Mouse (Mus musculus): ENCODE results near the gene Pik3c2b. TPM values are rescaled to one million over a fixed set of nuclear protein-coding genes. Genes with fewer than 3 reads are reported as not detected.

Pik3c2b gene
- polyA plus RNA-seq, 1 experiment from 2014 or later, result 6.5 TPM

DNA sequence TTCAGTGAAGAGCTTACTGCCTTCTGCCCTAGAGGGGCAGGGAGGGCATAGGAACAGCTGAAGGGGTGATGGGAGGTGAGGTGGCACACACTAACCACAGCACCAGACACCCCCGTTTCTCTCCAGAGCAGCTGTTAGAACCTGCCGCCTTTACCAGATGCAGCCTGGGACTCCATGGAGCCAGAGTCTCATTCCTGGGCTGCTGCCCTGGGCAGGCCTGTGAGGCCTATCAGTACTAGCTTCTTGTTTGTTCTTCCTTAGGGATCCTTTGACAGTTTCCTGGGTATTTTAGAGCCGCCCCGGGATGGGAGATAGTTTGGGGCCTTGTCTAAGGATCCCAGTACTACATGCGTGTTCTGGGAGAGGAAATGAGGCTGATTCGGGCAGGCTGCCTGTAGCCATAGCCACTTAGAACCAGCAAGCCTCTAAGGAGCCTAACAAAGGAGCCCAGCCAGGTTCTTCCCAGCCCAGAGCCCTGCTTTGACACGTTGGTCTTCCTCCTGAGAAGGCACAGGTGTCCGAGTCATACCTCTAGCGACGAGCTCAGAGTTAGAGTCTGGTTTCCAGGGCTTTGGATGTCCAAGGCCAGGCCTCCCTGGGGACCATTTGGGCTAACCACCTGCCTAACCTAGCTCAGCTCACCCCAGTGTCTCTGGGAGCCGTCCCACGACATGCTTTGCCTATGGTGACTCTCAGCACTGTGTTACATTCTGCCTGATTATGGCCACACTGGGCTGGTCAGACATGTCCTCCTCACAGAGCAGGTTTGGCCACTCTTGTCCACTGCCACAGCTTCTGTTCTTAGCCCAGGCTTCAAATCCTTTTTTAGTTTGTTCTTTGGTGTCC is 24.0 kb downstream of the Pik3c2b start:
- no peak overlapping the region for H3K9ac ChIP-seq (replicated peaks; ENCODE audit: low read length)

DNA sequence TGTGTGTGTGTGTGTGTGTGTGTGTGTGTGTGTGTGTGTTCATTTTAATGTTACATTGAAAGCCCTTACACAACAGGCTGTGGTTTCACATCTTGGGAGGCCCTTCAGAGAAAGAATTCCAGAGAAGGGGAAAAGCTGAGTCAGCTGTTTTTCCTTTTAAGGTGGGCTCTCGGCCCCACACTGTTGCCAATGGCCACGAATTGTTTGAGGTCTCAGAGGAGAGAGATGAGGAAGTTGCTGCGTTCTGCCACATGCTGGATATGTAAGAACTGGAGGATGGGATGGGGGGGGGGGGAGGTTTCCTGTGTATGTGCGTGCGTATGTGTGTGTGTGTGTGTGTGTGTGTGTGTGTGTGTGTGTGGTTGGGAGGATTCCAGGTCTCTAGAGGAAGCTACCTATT is 24.7 kb downstream of the Pik3c2b start:
- no peaks in the 10 kb centered on the region for H3K27me3 ChIP-seq (ENCODE audit: control insufficient read depth, insufficient read depth, low read length)
- no peak overlapping the region for H3K4me2 ChIP-seq (ENCODE audit: low read depth, low read length)
- H3K9ac ChIP-seq (replicated peaks; ENCODE audit: low read length), result no peak overlapping the region
- H3K9me3 ChIP-seq (replicated peaks; ENCODE audit: control insufficient read depth, low read length), result no peaks in the 10 kb centered on the region
- peak; percentile 67 for DNase-seq (ENCODE audit: low spot score)
- H3K27ac ChIP-seq (replicated peaks; ENCODE audit: low read depth, low read length), result no peak overlapping the region
- no peak overlapping the region for H3K4me3 ChIP-seq (ENCODE audit: low read depth, low read length)
- 55% methylated on average over 5 of the region's 5 CpGs for WGBS
- no peaks in the 10 kb centered on the region; the same call in 1 of the 2 replicates for H3K4me1 ChIP-seq (ENCODE audit: control insufficient read depth, insufficient read depth, low read length)
- ATAC-seq (replicated peaks; ENCODE audit: insufficient number of reproducible peaks, low FRiP score, low TSS enrichment, low read depth), result no peak
- no peaks in the 10 kb centered on the region for H3K36me3 ChIP-seq (replicated peaks; ENCODE audit: control insufficient read depth, insufficient read depth, low read depth, low read length)

More for the DNA sequence above, 24.0 kb downstream of the Pik3c2b start:
- no peaks in the 10 kb centered on the region for H3K27me3 ChIP-seq (ENCODE audit: control insufficient read depth, insufficient read depth, low read length)
- no peak for DNase-seq (ENCODE audit: low spot score)
- H3K9me3 ChIP-seq (replicated peaks; ENCODE audit: control insufficient read depth, low read length), result no peaks in the 10 kb centered on the region
- WGBS, result 80% methylated on average over 12 of the region's 12 CpGs
- H3K36me3 ChIP-seq (replicated peaks; ENCODE audit: control insufficient read depth, insufficient read depth, low read depth, low read length), result no peaks in the 10 kb centered on the region
- no peak overlapping the region for H3K4me2 ChIP-seq (ENCODE audit: low read depth, low read length)
- no peak for ATAC-seq (replicated peaks; ENCODE audit: insufficient number of reproducible peaks, low FRiP score, low TSS enrichment, low read depth)
- H3K27ac ChIP-seq (replicated peaks; ENCODE audit: low read depth, low read length), result no peak overlapping the region
- no peaks in the 10 kb centered on the region; the same call in 1 of the 2 replicates for H3K4me1 ChIP-seq (ENCODE audit: control insufficient read depth, insufficient read depth, low read length)
- H3K4me3 ChIP-seq (ENCODE audit: low read depth, low read length), result no peak overlapping the region

DNA sequence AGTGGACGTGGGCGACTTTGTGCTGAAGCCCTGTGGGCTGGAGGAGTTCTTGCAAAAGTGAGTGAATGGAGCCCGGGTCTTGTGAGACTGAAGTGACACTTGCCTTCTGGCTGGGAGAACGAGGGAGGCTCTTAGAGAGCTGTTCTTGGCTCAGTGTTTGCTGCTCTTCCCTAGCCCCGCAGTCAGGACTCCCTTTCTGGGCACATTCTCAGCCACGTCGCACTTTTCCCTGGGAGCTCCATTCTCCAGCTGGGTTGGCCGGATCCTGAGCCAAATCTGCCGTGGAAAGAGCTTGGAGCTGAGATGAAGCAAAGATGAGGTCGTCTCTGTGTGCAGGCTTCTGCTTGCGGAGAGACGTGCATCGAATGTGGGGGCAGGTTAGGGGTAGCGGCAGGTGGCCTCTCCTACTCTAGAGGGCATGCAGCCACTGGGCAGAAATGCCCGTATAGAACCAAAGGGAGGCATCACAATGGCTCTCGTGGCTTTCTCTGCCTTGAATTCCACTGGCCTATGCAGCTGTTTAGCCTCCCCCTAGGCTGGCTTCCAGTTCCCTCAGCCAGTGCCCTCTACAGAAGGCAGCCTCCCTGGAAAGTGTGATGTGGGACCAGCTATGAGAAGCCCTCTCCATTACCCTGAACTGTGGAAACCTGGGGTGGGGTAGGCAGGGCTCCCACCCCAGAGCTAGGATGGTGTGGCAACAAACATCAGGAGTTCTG is 26.4 kb downstream of the Pik3c2b start:
- Histone ChIP-seq H3K4me2 (ENCODE audit: low read depth, low read length) (no peak overlapping the region), H3K27me3 (ENCODE audit: control insufficient read depth, insufficient read depth, low read length) (no peaks in the 10 kb centered on the region), H3K27ac (replicated peaks; ENCODE audit: low read depth, low read length) (no peak overlapping the region), H3K9ac (replicated peaks; ENCODE audit: low read length) (no peak overlapping the region), H3K9me3 (replicated peaks; ENCODE audit: control insufficient read depth, low read length) (no peaks in the 10 kb centered on the region), H3K4me1 (ENCODE audit: control insufficient read depth, insufficient read depth, low read length) (no peaks in the 10 kb centered on the region; the same call in 1 of the 2 replicates), H3K36me3 (replicated peaks; ENCODE audit: control insufficient read depth, insufficient read depth, low read depth, low read length) (no peaks in the 10 kb centered on the region), H3K4me3 (ENCODE audit: low read depth, low read length) (no peak overlapping the region)
- DNase-seq (ENCODE audit: low spot score), result no peak
- ATAC-seq (replicated peaks; ENCODE audit: insufficient number of reproducible peaks, low FRiP score, low TSS enrichment, low read depth), result no peak
- WGBS, result 81% methylated on average over 16 of the region's 16 CpGs

DNA sequence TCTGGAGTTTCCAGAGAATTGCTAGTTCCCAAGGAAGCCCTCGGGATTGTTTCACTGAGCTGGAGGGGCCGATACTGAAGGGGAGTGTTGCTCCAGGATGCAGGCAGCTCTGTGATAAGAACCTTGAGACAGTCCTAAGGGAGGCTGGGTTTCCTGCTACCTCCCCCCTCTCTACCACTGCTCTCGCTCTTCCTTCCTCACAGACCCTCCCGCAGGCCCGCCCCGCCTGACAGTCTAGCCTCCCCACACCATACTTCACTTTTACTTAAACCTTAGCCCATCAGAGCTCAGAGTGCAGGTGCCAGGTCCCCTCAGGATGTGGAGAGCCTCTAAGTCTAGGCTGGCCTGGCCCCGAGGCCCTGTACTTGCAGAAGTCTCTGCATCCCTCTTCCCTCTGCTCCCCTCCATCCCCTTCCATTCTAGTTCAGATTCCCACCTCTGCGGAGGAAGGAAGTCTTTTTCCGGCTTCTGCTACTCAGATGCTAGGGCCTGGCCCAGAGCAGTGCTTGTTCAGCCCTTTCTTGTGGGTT is 27.9 kb downstream of the Pik3c2b start:
- Histone ChIP-seq H3K36me3 (replicated peaks; ENCODE audit: control insufficient read depth, insufficient read depth, low read depth, low read length) (no peaks in the 10 kb centered on the region), H3K9me3 (replicated peaks; ENCODE audit: control insufficient read depth, low read length) (no peaks in the 10 kb centered on the region), H3K27me3 (ENCODE audit: control insufficient read depth, insufficient read depth, low read length) (no peaks in the 10 kb centered on the region), H3K9ac (replicated peaks; ENCODE audit: low read length) (no peak overlapping the region), H3K4me2 (ENCODE audit: low read depth, low read length) (no peak overlapping the region), H3K4me3 (ENCODE audit: low read depth, low read length) (no peak overlapping the region), H3K27ac (replicated peaks; ENCODE audit: low read depth, low read length) (peak overlapping the region; percentile 35; the same call in 1 of the 2 replicates), H3K4me1 (ENCODE audit: control insufficient read depth, insufficient read depth, low read length) (no peaks in the 10 kb centered on the region; the same call in 1 of the 2 replicates)
- DNase-seq (ENCODE audit: low spot score) (no peak), ATAC-seq (replicated peaks; ENCODE audit: insufficient number of reproducible peaks, low FRiP score, low TSS enrichment, low read depth) (no peak)
- 37% methylated on average over 9 of the region's 9 CpGs for WGBS

DNA sequence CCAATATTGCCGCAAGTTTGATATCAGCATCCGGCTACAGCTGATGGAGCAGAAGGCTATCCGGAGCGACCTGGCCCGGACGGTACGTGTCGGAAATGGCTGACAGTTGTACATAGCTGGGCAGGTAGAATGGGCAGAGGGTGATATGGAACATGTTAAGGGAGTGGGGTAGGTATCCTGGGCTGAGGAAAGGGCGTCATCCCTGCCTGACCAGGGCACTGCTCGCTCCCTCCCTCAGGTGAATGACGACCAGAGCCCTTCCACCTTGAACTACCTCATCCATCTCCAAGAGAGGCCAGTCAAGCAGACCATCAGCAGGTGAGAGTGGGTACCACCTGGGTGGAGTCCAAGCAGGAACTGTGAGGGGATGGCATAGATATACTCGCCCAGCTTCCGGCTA is 29.1 kb downstream of the Pik3c2b start:
- DNase-seq (ENCODE audit: low spot score) (no peak), ATAC-seq (replicated peaks; ENCODE audit: insufficient number of reproducible peaks, low FRiP score, low TSS enrichment, low read depth) (no peak)
- Histone ChIP-seq H3K4me2 (ENCODE audit: low read depth, low read length) (no peak overlapping the region), H3K4me3 (ENCODE audit: low read depth, low read length) (no peak overlapping the region), H3K36me3 (replicated peaks; ENCODE audit: control insufficient read depth, insufficient read depth, low read depth, low read length) (no peaks in the 10 kb centered on the region), H3K4me1 (ENCODE audit: control insufficient read depth, insufficient read depth, low read length) (no peaks in the 10 kb centered on the region; the same call in 1 of the 2 replicates), H3K27me3 (ENCODE audit: control insufficient read depth, insufficient read depth, low read length) (no peaks in the 10 kb centered on the region), H3K27ac (replicated peaks; ENCODE audit: low read depth, low read length) (no peak overlapping the region), H3K9me3 (replicated peaks; ENCODE audit: control insufficient read depth, low read length) (no peaks in the 10 kb centered on the region), H3K9ac (replicated peaks; ENCODE audit: low read length) (no peak overlapping the region)
- WGBS, result 95% methylated on average over 13 of the region's 13 CpGs

DNA sequence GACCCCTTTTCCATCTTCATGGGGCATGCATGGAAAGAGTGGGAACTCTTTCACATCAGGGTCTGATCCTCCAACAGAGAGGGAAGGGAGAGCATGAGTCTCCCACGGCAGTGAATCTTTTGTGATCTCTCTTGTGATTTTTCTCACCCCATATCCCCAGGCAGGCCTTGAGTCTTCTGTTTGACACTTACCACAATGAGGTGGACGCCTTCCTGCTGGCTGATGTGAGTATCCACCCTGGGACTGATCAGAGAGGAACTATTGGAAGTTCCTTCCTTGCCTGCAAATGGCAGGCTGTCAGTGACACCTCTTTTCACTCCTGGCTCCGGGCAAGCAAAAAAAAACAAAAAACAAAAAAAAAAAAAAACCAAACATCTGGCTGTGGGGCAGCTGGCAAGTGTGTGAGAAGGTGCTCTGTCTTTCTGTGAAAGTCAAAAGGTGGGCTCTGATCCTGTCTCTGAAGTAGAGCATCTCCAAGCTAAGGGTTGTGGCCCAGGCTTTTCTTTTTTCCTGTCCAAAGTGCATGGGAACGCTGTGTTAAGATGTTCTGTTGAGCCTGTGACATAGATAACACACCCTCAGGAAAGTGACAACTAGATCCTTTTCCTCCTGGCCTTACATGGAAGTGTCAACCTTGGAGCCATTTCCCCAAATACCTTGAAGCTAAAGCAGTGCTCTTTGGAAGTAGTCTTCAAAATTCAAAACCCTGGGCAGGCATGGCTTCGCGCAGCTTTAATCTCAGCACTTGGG is 30.4 kb downstream of the Pik3c2b start:
- H3K9me3 ChIP-seq (replicated peaks; ENCODE audit: control insufficient read depth, low read length), result no peaks in the 10 kb centered on the region
- no peak for ATAC-seq (replicated peaks; ENCODE audit: insufficient number of reproducible peaks, low FRiP score, low TSS enrichment, low read depth)
- no peak overlapping the region for H3K9ac ChIP-seq (replicated peaks; ENCODE audit: low read length)
- H3K4me3 ChIP-seq (ENCODE audit: low read depth, low read length), result no peak overlapping the region
- H3K36me3 ChIP-seq (replicated peaks; ENCODE audit: control insufficient read depth, insufficient read depth, low read depth, low read length), result no peaks in the 10 kb centered on the region
- H3K4me1 ChIP-seq (ENCODE audit: control insufficient read depth, insufficient read depth, low read length), result no peaks in the 10 kb centered on the region; the same call in 1 of the 2 replicates
- no peaks in the 10 kb centered on the region for H3K27me3 ChIP-seq (ENCODE audit: control insufficient read depth, insufficient read depth, low read length)
- no peak overlapping the region for H3K4me2 ChIP-seq (ENCODE audit: low read depth, low read length)
- no peak for DNase-seq (ENCODE audit: low spot score)
- 85% methylated on average over 6 of the region's 6 CpGs for WGBS
- no peak overlapping the region for H3K27ac ChIP-seq (replicated peaks; ENCODE audit: low read depth, low read length)

DNA sequence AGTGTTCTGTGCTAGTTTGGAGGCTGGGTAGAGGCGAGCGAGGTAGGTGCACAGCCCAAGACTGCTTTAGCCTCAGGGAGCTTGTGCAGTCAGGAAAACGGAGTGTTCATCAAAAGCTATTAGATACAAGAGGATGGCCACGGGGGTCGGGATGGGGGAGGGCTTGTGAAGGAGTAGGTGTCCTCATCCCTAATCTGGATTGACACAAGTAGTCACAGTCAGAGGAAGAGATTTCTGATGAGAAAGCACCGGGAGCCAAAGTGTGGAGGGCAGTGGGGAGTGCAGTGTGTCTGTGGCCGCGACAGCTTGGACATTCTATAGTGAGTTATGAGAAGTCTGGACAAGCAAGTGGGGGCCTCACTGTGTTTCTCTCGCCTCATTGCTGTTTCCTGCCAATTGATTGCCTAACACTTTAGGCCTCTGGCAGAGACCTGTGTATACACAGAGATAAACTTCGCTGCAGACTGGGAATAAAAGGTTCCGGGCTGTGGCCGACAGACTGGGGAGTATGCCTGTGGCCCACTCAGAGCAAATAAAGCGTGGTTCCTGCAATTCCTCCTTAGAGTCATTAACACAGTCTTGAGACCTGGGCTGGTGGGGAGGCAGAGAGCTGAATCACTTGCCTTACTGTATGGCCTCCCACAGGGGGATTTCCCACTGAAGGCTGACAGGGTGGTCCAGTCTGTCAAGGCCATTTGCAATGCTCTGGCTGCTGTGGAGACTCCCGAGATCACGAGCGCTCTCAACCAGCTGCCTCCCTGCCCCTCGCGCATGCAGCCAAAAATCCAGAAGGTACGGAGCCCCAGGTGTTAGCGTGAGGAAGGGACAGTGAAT is 31.4 kb downstream of the Pik3c2b start:
- 52% methylated on average over 20 of the region's 20 CpGs for WGBS
- DNase-seq (ENCODE audit: low spot score) (no peak), ATAC-seq (replicated peaks; ENCODE audit: insufficient number of reproducible peaks, low FRiP score, low TSS enrichment, low read depth) (no peak)
- H3K4me1 ChIP-seq (ENCODE audit: control insufficient read depth, insufficient read depth, low read length), result no peaks in the 10 kb centered on the region; the same call in 1 of the 2 replicates
- H3K36me3 ChIP-seq (replicated peaks; ENCODE audit: control insufficient read depth, insufficient read depth, low read depth, low read length), result no peaks in the 10 kb centered on the region
- H3K4me3 ChIP-seq (ENCODE audit: low read depth, low read length), result no peak overlapping the region
- no peaks in the 10 kb centered on the region for H3K9me3 ChIP-seq (replicated peaks; ENCODE audit: control insufficient read depth, low read length)
- no peak overlapping the region for H3K9ac ChIP-seq (replicated peaks; ENCODE audit: low read length)
- no peak overlapping the region for H3K4me2 ChIP-seq (ENCODE audit: low read depth, low read length)
- peak overlapping the region; percentile 59; the same call in 1 of the 2 replicates for H3K27ac ChIP-seq (replicated peaks; ENCODE audit: low read depth, low read length)
- no peaks in the 10 kb centered on the region for H3K27me3 ChIP-seq (ENCODE audit: control insufficient read depth, insufficient read depth, low read length)

All from embryonic facial prominence, embryonic 11.5 days (tissue).